Mouse (Mus musculus) T-helper 17 cell (primary cell): ENCODE measurements at regions not wholly inside any gene's neighbourhood (a gene's known extent, or its start where the extent isn't known, plus 50 kb on each side); places are given as distances from the start of the nearest gene placed in this dataset.

ENCODE experiments used
- in situ Hi-C, 2 experiments: fragments of 300-600 bp; cut with MboI, MseI; formaldehyde crosslinking; loops; 1 replicate in 1 of 2; 2 replicates in 1 of 2; pipeline ENCODE4 v1.15.1; 2025; ENCODE audit warnings: high pct_unique_total_duplicates in 2 of 2

DNA sequence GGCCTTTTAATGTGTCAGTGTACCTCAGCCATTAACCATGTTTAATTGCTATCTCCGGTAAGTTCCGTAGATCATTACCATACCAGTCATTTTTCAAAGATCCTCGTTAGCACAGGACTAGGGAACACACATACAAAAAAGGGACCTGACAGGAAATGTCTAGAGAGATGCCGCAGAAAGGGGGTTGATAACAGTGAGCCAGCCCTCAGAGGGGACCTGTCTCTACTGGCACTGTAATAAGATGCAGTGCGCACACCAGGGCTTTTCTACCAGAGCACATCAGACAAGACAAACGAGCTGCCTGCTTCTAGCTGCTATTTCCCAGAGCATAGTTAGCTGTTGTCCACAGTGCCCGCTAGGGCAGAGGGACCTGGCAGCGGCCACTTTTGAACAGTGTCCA, 199.1 kb downstream of the Sox11 start:
- in situ Hi-C loops: no loop called here

DNA sequence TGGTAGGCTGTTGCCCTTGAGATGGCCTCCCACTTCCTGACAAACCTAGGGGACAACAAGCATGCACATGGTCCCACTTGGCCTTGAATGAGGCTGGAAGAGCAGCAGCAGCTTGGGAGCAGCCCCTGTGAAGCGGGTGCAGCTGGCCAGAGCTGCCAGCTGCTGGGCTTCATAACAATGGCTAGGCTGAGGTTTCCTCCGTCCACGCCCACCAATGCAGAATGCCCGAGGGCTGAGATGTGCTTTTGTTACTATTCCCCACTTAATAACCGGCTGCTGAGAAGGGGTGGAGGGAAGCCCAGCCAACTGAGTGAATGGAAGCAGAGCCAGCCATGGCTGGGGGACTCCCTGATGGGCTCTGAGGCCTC, 202.1 kb downstream of the Sox11 start:
- in situ Hi-C loops: no loop called here

DNA sequence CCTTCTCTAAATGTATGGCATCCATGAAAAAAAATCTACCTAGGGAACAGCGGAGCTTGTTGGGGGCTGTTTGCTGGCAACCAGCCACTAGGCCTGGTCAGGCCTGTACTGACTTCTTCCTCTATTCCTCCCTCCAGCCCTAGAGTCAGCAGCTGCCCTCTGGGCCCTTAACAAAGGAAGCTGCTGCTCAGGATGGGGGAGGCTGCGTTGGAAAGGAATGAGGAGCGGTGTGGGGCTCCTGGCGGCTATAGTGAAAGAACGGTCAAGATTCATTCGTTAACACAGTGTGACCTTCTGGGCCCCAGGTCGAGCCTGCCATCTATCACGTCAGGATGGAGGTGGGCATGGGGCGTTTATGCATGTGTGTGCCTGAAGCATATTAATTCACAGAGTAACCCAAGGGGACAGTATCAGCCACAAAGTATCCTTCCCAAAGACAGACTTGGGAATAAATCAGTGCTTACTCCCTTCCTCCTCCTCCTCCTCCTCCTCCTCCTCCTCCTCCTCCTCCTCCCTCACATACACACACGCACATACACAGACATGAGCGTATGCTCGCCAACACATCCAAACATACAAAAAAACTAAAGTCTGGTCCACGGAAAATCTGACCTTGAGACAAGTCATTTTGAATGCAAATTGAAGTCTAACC, 202.6 kb downstream of the Sox11 start:
- in situ Hi-C loops: no loop called here

DNA sequence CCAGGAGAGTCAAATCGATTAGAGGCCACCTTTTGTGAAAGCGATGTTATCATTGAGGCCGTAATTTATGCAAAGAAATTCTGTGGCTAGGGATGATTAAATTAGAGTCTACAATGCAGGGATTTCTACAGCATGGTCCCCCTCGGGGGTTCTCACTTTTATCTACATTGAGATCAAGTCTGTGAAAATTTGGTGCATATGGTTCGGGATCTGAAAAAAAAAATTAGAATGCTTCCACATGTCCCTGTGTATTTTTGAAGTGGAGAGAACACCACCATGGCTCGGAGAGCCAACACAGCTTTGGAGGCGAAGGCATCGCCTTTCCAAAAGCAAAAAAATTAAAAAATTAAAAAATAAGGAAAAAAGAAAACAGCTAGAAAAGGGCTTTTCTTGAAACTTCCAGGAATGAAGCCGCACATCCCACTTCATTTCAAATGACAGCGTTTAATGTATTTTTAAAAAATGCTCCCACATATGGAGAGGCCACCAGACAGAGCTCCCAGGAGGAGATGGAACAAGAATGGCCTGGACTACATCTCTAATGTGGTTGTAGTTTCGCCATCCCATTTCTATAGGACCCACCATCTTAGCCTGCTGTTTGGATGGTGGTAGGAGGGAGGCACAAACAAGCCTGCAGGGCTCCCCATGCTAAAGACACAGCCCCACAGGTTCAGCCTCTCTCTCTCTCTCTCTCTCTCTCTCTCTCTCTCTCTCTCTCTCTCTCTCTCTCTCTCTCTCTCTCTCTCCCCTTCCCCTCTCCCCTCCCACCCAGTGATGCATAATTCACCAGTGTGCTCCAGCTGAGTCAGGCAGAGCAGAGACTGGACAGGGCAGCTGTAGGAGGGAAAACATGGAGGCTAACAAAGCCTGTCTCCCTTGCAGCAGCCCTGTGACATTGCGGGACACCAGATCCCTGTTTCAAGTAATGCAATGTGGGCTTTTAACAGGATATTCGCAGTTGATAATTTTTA, 203.4 kb downstream of the Sox11 start:
- in situ Hi-C loops: no loop called here

DNA sequence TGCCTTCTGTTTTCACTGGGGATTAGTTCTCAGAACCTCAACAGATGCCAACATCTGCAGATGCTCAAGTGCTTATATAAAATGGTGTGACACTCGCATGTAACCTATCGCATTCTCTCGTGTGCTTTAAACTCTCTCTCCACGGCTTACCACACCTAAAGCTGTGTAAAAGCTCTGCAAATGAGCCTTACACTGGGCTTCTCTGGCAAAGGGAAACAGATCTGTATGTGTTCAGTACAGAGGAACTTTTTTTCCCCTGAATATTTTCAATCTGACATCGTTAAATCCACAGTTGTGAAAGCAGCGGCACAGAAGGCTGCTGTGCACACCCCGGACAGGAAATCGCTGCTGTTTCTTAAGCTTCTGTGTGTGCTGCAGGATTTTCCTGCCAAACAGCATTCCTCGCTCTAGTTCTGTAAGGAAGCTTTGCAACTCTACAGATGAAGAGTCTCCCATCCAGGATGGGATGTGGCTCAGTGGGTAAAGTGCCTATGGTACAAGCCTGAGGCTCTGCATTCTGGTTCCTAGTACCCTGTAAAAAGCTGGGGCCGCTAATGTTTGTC, 206.3 kb downstream of the Sox11 start:
- in situ Hi-C loops: no loop called here

DNA sequence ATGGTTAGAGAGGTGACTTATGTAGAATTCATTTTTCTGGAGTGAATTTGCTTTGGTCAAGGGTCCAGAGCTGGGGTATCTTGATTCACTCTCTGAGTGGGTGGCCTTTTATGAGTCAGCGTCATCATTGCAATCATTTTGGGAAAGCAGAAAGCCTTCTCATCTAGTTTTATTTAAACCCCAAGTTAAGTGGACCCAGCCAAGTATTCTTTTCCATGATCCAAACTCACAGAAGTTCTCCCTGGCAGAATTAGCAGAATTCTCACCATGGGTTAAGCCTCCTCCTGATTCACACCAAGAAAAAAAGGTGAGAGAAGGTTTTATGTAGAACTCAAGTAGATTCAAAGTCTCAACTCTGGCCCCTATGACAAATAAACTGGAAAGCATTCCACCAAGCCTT, 211.8 kb downstream of the Sox11 start:
- in situ Hi-C loops: loop anchor here in 1 of 2 experiments (5.0 kb wide), 1 partner anchor 593 kb away; no protein-coding TSS in a partner anchor

DNA sequence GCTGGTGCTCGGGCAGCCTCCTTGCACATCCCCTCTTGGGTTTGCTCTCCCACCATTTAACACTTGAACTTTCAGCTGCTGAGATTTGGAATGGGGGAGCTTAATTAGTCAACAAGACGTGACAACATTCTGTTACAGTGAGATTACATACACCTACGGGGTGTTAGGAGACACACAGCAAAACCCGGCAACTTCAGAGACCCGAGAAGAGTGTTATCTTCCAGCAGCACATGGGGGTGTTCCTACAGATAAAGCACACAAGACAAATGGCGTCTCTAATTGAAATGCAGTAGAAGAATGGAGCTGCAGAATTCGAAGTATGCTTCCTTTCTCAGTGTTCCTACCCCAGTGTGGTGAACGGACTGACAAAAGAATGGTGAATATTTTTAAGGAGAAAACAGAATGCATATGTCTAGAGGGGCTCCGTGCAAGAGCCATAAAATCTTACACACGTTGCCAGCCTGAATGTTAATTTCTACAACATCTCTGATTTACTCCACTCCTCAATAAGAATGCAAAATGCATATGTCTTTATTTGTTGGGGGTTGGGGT, 215.2 kb downstream of the Sox11 start:
- in situ Hi-C loops: no loop called here

DNA sequence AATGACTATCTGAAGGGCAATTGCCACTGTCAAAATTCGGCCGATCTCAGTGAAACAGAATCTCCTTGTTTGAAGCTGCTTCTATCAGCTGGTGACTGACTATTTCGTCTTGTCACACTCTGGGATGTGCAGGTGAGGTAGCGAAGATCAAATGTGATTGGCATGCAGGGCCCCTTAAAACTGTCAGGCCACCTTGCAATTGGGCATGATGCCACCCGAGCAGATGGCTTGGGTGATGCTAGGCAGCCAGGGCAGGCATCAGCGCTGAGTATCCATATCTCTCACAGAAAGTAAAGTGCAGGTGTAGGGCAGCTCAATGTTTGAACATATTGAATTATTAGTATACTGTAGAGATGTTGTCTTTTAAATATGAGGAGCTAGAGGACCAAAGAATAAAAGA, 223.8 kb downstream of the Sox11 start:
- in situ Hi-C loops: no loop called here

DNA sequence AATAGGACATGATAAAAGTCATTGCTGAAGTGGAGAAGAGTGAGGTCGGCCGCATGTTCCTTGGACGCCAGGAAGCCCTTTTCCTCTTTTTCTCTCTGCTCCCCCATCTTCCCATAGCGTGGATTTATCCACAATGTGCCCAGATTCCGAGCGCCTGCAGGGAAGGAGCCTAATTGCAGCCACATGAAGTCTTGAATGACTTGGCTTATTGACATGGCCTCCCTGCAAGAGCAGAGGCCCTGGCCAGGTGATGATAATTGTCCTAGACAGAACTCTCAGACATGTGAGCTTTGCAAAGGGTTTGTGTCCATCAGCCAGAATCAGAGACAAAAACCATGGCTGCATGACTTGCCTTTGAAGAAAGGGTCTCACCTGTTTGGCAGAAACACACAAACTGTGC, 227.0 kb downstream of the Sox11 start:
- in situ Hi-C loops: no loop called here

DNA sequence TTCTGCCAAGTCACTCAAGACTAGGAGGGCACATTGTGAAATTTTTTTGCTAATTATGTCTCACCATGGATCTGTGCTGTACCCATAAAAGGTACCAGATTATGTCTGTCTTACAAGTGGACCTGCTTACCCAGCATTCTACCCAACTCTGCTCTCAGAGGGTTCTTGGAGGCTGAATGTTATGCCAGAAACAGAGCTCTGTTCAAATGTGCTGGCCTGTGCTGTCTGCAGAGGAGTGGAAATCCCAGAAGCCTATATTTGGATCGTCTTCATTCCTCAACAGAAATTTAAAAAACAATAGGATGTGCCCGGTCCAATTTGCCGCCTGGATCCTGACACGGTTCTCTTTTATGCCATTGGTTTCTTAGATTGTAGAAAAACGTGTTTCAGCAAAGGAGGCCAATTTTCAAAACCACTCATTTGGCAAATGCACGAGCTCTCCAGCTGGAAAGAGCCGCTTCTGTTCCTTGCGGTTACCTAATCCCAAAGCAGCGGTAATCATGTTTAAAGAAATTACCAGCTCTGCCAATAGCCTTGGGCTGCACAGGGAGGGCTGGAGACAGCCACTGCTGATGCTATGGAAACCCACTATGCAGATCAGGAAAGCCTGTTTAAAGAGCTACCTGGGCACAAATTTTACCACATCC, 237.3 kb downstream of the Sox11 start:
- in situ Hi-C loops: no loop called here

DNA sequence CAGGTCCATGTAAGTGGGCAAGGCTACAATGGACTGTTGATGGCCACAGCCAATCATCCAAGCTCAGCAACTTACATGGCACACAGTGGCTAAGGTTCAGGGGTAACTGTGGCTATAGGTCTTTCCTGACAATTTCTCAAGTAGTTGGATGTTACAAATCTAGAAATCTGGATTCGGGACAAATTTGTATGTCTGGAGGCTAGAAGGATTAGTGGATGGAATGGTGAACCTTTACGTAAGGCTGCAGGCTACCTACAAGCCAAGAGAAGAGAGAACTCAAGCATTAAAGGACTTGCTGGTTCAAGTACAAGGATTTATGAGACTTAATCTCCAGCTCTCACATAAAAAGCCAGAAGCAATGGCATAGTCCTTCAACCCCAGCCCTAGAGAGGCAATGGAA, 239.4 kb downstream of the Sox11 start:
- in situ Hi-C loops: no loop called here

DNA sequence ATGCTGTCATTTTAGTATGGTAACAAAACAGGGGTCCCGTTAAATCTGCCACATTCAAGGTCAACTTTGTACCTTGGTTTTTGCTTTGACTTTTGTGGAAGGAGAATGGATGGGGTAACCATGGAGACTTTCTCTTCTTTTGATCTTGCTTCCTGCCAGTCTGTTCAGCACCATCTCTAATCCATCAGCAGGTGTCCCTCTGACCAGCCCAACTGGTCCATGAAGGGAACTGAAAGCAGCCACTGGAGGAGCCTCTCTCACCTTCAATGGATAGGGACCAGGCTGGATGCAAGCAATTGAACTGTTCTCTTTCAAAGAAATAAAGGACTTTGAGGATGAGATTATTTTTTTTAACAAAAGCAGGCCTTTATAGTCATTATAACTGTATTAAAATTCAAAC, 253.2 kb downstream of the Sox11 start:
- in situ Hi-C loops: no loop called here

DNA sequence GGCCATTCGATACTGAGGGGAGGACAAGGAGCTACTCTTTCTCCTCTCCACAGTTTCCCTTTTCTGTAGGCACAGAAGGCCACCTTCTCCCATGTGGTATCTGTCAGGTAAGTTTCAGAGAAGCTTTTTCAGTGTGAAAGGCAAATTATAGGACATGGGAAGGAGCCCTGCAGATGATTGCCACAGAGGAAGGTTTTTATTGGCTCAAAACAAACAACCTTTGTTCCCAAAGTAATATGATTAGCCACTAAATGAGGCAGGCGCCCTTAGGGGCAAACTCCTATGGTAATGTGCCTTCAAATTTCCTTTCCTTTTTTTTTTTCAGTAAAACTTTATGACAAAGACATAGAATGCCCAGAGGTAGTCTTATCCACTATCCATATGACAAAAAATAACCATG, 256.5 kb downstream of the Sox11 start:
- in situ Hi-C loops: no loop called here

DNA sequence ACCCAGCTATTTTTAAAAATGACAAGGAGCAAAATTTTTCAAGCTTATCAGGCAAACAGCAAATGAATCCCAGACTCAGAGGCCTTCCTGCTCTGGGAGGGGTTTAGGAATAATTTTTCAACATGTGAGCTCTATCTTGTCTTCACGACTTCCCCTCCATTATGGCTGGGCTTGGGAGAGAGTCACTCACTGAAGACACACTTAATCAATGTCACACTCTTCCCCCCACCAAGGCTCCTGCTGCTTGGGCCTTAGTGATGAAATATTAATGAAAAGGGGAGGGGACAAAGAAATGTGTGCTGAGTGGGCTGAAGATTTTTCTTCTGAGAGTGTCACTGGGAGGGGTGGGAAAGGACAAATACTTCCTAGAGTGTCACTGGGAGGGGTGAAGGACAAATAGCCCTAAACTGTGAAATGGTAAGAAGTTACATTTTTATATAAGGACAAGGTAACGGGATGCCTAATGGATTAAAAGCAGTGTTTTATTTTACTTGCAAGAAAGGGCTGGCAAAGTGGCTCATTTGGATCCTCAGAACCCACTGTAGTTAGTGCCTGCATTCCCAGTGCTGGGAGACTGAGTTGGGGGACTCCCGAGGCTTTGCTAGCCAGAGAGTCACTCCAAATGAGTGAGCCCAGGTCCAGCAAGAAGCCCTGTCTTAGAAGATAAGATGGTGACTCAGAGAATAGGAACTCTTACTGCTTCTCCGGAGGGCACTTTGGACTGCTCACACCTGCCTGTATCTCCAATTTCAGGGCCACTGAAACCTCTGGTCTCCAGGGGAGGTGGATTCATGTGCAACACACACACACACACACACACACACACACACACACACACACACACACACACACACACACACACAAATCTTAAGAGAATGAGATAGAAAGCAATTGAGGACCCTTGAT, 258.5 kb downstream of the Sox11 start:
- in situ Hi-C loops: no loop called here

DNA sequence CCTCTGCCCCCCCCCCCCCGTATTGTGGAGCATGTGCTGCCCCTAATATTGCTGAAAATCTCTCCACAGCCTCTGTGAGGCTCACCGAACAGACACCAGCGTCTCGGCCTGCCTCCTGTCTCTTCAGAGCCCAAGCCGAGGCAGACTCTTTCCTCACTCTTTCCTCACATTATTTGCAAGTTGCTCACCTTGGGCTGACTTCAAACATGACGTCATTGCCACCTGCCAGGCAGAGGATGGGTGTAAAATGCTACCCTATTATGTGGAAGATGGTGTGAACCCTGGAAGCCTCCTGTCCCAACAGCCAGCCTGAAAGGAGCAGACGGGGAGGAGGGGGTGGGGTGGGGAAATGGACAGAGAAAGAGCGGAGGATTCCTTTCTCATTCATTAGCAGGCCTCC, 259.3 kb downstream of the Sox11 start:
- in situ Hi-C loops: no loop called here

DNA sequence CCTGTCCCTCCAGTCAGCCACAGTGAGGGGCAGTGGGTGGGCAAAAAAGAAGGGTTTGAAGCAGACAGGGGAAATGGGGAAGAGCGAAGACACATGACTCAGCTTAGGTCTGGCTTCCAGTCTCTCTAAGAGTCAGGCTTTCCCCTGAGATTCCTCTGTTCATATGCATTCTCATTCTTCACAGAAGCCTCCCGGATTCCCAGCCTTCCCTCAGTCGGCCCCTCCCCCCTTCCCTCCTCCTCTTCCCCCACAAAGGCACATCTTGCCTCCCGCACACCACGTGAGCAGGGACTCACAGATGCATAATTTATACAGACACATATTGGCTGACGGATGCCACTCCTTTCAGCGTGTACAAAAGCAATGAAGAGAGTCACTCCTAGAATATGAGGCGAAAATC, 259.8 kb downstream of the Sox11 start:
- in situ Hi-C loops: no loop called here

DNA sequence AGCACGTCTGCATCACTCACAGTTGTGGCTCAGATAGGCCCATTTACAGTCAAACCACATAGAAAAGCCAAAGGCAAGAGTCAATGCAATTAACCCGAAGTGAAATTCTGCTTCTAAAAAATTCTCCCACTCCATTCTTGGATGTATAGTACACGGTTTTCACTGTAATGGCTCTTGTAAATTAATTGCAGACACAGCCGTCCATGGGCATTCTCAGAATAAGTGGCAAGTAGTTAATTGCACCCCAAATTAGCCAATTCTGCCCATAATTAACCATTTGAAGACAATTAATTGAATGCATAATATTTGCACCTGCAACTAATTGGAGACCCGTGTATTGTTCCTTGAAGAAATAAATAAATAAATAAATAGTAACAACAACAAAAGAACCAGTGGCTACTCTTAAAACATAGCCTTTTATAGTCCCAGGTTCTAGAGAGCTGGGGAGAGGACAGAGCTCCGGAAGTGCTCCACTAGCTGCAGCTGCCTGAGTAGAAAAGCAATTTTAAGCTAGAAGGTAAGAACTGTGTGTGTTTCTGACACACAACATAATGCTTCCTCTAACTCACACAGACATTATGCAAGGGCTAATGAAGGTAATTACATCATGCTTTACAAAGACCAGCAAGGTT, 266.2 kb downstream of the Sox11 start:
- in situ Hi-C loops: no loop called here

DNA sequence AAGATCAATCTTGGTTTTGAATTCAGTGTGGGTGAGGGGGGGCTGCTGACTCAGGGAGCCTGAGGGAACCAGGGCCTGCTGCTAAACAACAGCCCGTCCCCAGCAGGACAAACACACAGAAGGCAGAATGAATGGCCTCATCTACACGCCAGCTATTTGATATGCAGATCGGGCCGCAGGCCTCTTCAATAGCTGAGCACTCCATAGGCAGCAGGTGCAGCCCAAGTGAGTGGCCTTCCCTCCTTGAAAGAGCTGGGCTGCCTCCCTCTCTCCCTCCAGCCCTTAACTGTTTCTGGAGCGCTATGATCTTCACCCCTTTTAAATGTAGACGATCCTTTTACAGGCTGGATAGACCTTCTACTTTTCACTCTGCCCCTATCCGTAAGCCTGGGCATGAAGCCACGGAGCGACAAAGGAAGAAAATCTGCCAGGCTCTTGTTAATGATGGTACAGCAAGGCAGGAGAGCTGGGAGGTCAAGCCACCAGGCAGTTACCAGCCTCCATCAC, 277.3 kb downstream of the Sox11 start:
- in situ Hi-C loops: no loop called here

DNA sequence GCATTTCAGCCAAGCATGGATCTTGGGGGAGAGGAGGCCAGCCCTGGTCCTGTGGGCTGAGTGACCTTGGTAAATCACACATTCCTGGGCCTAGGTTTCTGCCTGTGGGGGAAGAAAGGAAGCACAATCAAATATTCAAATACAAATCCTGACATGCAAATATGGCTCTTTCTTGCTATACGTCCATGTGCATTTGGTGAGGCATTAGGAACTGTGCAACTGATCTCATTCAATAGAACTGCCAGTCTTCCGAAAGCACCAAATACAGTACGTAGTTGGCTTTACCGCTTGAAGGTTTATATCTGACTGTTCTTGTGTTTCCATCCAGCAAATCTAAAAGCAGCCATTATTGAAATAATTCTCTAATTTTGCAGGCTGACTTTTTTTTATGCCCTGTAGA, 278.9 kb downstream of the Sox11 start:
- in situ Hi-C loops: no loop called here
